Mouse (Mus musculus) cerebellum, adult 8-10 months (tissue): ENCODE measurements around the gene Rbm19.
A peak's percentile ranks its signal among the peaks of the same experiment; 100 is the strongest.

Experiments
- DNase-seq: peaks from one replicate; pipeline ENCODE4 v3.0.0; 2022

The Rbm19 gene

DNA sequence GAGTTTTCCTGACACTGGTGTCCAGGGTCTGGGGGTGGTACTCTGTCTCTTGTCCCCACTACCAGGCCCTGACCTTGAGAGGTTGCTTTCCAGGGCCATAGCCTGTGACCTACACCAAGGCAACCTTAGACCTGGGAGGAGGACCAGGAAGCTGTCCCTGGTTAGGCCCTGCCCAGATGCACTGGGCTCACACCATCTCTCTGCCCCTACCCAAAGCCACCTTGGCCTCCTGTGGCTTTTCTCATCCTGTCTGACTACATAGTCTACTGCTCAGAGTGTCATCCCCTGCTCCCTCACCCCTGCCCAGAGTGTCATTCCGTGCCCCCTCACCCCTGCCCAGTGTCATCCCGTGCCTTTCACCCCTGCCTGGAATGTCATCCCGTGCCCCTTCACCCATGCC, 19.6 kb downstream of the Rbm19 start:
- DNase-seq, result no peak

DNA sequence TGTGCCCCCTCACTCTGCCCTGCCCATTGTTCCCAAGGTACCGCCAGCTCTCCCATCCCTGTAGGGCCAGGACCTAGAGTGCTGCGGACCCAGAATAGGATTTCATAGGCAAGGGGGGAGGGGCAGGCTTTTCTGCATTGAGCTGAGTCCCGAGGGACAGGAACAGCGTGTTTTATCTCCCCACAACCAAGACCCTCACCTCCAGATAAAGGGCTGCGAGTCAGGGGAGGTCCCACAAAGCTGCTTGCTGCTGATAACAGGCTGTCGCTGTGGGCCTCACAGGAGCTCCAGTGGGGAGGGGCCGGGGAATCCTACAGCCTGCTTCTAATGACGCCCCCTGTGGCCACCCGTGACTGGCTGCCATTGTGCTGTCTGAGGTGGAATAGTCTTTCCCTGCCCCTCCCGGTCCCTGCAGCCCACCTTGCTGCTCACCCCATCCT, 20.0 kb downstream of the Rbm19 start:
- no peak for DNase-seq

DNA sequence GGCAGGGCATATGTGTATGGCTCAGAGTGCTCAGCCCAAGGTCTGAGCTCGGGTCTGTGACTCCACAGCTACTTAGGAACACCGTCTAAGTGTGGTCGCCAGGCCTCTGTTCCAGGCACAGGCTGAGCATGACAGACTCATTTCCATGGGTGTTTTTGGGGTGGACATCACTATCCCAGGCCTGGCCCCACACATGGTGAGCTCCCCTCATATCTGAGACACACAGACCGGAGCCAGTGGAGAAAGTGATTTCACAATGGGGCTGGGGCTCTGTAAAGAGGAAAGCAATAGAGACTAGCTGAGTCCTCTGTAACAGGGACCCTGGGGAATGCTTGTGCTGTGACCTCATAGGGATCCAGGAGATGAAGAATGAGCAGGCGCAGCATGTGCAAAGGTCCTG, 20.8 kb downstream of the Rbm19 start:
- no peak for DNase-seq

DNA sequence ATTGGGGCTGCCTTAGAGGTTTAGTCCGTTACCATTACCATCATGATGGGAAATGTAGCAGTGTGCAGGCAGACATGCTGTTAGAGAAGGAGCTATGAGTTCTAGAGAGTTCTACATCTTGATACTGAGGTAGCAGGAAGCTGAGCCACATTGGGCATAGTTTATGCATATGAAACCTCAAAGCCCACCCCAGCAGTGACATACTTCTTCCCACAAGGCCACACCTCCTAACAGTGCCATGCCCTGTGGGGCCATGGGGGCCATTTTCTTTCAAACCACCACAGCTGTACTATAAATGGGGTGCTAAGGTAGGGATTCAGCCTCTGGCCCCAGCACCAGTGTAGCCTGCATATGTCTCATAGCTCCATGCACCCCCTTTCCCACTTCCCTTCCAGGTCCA, 21.6 kb downstream of the Rbm19 start:
- DNase-seq, result no peak

DNA sequence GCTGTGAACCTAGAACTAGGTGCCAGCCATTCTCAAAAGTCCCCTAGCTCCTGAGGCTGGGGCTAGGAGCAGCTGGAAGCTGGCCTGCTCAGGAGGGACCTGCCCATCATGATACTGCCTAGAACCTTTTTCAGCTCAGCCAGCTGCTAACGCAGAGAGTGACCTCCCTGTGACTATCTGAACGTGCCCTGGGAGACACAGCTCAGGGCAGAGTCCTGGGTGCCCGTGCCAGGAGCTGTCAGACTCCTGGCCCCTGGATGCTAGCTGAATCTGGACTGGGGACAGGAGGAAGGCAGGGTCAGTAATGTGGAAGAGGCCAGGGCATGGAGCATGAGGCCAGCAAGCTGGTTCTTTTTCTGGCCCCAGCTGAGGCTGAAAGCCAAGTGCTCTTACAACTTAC, 22.1 kb downstream of the Rbm19 start:
- DNase-seq, result no peak

DNA sequence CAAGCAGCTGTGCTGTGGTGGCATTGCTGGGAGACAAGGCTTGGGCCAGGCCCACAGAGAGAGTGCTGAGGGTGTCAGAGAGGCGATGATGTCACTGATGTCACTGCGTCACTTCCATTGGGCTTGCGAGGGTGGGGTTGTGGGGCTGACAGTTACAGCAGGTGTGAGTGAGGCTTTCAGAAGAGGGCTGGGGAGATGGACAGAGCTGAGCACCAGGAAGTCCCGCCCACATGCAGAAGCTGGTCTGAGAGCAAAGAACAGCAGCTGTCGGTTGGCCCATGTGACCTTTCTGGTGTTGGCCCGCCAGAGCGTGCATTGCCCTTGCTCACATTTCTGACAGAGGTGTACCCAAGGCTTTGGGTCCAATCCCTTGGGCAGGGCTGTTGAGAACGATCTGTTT, 23.0 kb downstream of the Rbm19 start:
- DNase-seq, result no peak

DNA sequence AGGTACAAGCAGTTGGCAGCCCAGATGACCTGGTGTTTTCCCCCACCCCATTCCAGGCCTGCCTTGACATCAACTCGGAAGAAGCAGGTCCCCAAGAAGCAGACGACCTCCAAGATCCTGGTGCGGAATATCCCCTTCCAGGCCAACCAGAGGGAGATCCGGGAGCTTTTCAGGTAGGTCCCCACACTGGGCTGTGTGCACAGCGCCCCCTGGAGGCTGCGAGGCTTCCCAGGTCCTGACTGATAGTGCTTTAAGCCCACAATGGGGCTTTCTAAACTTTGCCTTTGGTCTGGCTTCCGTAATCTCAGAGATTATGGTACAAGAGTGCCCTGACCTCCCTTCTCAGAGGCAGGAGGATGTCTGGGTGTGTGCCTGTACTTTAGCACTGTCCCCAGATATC, 27.7 kb downstream of the Rbm19 start:
- DNase-seq, result no peak

DNA sequence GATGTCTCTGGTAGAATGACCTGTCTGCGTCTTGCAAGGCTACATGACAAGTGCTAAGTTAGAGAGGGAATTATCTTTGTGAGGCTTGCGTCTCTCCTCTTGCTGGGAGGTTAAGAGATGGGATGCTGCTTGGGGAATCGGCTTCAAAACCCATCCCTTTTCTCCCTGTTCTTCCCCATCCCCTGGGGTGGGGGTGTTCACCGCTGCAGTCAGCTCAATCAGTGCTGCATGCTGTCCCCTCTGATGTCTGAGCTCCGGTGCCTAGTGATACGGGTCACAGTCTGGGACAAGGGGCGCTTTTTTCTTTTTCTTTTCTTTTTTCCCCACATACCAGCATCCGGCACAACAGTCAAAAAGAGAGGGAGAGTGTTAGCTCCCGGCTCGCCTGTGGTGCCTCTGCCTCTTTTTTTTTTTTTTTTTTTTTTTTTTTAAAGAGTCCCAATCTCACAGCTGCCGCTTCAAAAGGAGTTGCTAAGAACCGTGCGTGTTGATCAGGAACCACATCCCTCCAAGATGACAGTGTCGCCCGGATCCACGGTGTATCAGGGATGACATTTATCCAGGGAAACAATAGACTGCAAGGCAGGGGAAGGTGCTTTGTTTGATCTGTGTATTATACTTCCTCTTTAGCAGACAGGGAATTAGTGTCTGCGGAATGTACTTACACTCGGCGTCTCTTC, 29.2 kb downstream of the Rbm19 start:
- no peak for DNase-seq

DNA sequence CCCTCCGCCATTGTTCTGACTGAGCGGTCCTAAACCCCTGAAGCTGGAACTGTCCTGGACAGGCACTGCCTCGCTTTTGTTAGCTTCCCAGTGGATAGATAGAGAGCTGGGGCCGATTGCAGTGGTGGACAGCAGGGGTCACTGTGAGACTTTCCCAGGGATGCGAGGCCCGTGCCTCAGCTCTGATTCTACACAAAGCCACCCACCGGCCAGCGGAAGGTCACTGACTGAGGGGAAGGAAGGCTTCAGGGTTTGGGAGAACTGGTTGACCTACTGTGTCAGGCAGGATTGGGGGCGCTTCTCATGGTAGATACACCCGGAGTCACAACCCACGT, 29.8 kb downstream of the Rbm19 start:
- DNase-seq, result peak; percentile 73

DNA sequence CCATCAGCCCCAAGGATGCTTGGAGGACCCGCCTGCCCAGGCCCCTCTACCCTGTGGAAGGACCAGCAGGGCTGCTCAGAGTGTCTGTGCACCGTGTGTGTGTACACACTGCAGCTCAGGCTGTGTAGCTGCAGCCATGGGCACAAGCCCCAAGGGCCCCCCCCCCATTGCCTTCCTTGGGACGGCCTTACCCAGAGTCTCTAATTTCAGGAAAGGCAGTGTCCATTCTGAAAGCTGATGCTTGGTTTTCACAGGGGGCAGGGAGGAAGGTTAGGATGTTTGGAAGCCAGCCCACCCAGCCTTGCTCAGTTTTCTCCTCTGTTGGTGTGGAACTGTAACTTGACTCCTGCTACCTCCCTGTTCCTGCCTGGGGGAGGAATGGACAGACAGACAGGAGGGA, 30.6 kb downstream of the Rbm19 start:
- DNase-seq, result no peak

DNA sequence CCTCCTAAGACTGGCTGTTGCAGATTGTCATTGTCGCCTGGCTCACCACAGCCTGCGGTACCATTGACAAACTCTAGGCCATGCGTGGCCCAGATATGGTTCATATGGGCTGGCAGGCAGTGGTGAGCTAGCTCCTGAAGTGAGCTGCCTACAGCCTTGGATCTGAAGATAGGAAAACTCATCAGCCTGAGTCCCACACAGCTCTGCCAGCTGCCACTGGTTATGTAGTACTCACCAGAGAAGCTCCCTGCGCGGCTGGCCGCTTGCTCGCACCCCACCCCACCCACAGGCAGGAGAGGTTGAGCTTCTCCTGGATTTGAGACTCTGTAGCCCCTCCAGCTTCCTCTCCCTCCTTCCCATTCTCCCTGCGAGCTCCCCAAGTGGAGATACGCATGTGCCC, 32.0 kb downstream of the Rbm19 start:
- no peak for DNase-seq

DNA sequence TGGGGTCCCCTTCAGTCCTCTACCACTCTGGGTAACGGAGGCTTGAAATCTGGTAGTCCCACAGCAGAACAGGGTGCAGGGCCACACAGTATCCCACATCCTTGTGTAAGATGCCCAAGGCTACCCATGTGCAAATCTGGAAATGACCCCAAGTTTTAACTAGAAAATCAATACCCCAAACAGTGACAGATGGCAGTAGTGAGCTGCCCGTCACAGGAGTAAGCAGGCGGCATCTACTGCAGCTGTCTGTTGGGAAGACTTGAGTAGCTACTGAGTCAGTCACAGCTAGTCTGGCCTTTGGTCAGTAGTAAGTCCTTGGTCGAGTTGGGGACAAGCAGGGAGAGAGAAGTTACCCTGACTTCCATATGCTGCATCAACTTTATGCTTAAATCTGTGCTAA, 34.9 kb downstream of the Rbm19 start:
- DNase-seq, result no peak

DNA sequence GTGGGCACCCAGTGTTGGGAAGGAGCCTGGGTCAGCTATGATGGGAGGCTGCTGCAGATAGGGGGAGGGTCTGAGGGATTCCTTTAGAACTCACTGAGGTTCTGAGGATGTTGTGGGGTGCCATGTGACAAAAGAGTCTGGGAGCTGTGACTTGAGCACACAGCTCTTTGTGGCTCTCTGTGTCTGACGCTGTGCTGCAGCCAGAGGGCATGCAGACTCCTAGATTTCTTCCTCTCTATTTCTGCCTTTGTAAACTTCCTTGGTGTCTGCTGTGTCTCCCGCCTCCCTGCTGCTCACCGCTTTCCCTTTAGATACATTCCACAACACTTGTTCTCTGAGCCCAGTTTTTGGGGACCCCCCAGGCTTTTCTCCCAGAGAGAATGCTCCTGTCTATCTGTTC, 36.9 kb downstream of the Rbm19 start:
- no peak for DNase-seq

DNA sequence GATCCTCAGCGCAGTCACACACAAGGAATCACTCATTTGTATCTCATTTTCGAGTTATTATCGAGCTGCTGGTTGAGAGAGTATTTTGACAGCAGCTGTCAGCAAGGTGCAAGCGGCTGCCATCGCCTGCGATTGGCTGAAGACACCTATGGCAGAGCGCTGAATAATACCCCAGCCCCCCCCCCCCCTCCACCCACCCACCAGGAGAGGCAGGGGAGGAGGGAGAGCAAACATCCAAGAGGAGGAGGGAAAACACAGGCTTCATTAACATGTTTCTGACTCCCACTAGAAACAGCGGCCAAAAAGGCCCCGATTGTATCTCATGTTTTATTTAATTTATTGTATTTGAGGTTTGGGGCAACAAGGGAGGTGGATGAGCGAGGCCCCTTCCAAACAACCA, 39.4 kb downstream of the Rbm19 start:
- DNase-seq, result no peak

DNA sequence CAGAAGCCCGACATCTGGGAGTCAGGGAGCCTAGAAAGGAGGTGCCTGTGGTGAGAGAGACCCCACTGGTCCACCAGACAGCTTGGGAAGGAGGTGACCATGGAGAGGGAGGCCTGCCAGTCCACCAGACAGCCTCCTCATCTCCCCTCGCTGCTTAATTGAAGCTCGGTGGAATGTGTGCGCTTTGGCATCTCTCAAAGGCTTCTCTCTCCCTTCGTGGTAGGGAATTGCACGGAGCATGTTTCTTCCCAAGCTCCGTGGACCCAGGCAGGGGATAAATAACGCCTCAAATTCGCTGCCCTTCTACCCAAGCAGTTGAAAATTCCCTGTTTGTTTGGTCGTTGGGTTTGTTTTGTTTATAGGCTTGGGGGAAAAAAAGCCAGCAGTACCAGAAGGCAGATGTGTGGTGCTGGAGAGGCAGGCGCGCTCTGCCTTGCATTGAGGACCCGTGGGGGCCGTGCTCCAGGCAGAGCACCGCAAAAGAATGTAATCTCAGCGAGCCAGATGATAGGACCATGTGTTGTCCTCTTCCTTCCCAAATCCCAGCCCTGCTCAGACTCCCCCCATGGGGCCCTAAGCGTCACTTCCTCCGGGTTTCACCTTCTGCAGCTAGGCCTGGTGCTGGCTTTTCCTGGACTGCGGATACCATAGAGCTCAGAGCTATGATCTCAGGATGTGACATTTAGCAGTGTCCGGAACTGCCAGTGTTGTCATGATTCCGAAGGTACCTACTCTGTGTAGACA, 40.1 kb downstream of the Rbm19 start:
- no peak for DNase-seq

DNA sequence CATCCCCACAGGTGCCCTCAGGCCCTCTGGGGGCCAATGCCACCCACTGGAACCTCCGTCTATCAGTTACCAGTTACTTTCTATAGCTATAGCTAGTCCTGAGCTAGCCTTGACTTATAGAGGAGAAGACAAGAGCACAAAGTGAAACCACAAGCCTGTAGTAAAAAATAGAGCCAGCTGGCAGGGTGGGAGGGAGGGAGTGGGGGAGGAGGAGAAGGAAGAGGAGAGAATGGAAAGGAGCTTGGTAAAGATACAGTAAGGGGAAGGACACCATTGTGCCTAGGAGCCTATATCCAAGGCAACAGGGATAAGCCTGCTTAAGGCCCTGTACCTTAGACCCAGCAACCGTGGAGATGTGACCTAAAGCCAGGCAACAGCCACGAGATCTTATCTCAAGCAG, 40.9 kb downstream of the Rbm19 start:
- DNase-seq, result no peak

DNA sequence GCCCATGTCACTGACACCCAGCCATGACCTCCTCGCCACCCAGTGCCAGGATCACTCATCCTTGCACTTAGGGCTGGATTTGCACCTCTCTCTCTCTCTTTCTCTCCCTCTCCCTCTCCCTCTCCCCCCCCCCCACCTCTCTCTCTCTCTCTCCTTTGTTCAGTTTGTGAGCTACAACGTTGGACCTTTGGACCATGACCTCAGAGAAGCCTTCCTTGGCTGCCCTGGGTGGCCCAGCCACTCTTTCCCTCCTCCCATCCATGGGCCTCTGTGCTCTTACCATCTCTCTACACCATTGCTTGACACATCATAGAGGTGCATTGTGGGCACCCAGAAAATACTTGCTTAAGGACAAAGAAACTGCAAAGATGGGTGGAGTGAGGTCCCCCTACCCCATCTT, 42.2 kb downstream of the Rbm19 start:
- DNase-seq, result no peak

DNA sequence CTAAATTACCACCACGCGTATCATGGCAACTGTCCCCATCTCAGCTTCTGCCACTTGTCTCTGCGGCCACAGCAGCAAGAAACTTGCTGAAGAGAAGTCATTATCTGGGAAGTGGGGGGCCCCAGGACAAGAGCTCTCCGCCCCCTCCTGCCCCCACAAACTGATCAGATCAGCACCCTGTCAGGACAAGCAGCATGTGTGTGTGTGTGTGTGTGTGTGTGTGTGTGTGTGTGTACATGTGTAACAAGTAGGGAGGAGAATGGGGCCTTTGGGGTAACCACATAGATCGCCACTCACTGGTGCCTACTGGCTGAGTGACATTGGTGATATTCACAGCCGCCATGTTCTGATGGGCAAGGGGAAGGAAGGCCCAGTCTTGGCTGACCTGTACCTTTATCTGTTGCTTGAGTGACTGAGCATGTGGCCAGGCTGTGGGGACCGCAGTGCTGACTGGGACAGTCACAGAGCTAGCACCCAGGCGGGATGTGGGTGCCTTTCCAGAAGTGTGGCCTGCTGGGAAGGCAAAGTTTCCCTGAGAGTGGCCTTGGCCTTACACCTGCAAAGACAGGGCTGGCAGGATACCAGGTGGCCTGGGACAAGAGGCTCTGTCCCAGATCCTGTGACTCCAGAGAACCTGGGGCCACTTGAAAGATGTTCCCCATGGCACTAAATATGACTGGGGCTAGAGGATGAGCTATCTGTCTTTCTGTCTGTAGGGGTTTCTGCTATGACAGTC, 44.8 kb downstream of the Rbm19 start:
- DNase-seq, result no peak

DNA sequence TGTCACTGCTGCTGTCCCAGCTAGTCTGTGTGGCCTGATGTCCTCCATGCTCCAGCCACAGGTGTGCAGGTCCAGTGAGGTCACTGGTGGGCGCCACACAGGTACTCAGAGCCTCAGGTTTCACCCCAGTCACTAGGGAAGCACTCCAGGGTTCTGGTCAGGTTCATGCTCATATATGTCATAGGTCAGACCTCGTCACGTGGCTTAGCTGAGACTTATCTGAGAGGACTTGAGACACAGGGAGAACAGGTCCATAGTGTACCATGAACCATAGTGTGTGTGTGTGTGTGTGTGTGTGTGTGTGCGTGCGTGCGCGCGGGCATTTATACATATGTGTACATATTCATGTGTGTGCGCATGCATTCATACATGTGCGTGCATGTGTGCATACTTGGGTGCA, 46.4 kb downstream of the Rbm19 start:
- no peak for DNase-seq

DNA sequence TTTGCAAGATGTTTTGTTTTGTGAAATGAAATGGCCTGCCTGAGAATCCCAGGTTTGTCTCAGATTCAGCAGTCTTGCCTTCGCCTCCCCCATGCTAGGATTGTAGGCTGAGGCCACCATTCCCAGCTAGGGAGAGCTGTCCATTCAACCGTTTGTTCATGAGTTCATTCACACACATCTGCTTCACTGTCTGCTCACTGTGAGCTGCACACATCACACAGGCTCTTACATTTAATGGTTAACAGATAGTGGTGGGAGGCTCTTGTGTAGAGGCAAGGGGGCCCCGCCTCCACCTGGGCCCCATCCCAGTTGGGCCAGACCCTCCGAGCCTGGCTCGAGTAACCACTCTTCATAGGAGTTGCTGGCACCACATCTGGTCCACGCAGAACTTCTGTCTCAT, 47.2 kb downstream of the Rbm19 start:
- DNase-seq, result no peak

DNA sequence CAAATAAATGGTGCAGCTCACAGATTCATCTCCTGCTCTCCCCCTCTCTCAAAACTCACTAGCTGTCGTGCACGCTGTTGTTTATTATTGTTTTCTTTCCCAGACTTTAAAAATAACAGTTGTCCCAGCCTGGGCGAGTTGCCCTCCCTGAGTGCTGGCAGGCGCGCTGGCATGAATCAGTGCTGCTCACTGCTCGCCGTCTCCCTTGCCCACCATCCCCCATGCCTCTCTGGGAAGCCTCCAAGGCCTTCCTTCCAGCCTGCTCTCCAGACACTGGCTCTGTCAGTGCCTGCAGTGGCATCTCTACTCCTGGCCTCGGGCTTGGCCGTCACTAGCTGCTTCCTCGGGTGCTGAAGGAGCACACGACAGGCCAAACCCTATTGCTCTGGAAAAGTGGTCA, 48.2 kb downstream of the Rbm19 start:
- DNase-seq, result peak; percentile 82

DNA sequence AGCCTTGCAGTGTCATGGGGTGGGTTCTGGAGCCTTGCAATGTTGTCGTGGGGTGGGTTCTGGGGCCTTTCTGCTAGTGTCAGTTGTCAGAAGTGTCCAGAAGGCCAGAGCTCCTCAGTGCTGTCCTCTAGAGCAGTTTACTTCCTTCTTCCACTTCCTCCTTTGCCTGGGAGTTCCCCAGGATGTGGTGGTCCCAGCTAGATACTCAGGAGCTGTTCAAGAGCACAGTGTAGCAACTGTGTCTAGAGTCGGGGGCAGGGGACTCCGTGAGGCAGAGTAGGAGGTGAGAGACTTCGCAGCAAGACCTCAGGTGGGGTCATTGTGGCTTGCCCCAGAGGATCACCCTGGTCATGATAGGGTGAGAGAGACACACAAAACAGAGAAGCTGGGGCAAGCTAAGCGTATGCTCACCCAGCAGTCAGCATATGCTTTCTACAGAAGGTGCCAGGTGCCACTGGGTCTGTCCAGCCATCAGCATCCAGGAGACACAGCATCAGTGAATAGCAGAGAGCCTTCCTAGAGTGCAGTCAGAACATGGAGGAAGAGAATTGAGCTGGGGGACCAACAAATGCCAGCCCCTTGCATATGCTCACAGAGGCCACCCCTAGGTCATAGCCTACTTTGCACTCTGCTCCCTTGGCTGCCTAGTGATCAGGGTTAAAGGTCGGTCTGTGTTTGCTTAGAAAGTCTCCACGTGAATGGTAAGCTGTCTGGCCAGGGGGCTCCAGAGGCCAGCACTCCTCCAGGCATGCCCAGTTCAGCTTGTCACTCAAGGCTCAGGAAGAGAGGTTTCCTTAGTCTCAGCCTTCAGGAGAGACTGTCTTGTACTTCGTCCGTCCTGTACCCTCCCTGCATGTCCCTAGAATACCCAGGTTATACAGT, 49.0 kb downstream of the Rbm19 start:
- no peak for DNase-seq

DNA sequence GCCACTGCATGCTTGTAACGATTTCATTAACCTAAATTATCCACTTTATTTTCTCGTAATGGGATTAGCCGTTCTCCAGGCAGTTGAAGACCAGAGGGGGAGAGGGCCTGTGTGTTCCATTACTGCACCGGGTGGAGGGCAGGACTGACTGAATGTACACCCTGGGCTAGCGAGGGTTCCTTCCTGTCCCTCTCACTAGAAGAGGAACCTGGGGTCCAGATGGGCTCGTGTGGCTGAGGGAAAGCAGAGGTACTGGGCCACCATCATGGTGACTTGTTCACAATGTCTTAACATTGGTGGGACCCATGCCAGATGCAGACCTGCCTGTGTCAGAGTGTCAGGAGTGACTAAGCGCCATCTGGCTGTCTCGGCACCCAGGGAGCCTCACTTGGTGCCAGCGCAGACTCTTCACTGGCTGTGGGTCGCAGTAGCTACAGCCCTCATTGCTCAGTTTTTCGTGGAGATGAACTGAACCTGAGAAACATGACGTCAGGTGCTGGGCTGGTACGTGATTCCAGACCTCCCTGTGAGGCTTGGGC, 51.6 kb downstream of the Rbm19 start:
- DNase-seq, result peak; percentile 86
